Mouse (Mus musculus): ENCODE results near the gene Olfr54. TPM values are rescaled to one million over a fixed set of nuclear protein-coding genes. Genes with fewer than 3 reads are reported as not detected.

Gene Olfr54
- total and polyA plus RNA-seq, 2 experiments from 2014 or later = not detected

DNA sequence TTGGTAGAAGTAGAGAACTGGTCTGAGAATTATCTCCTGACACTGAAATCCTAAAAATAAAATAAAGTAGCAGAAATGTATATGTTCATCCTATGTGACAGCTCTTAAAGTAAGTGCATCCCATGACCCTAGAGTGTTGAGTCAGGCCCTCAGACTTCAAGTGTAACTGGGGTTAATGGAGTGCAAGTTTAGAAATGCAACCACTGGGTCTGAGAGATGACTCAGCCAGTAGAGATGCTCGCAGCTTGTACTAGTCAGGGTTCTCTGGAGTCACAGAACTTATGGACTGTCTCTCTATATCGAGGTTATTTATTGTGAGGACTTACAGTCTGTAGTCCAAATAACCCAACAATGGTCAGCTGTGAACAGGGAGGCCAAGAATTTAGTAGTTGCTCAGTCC is 37.6 kb downstream of the Olfr54 start:
- H3K27ac ChIP-seq = no peak overlapping the region
- no peak overlapping the region for H3K9ac ChIP-seq (replicated peaks; ENCODE audit: low read length)
- H3K36me3 ChIP-seq (ENCODE audit: insufficient read depth, low read length) = no peaks in the 10 kb centered on the region
- WGBS = 70% methylated on average over 2 of the region's 2 CpGs
- no peak overlapping the region for H3K4me3 ChIP-seq (ENCODE audit: low read length)
- H3K4me1 ChIP-seq (ENCODE audit: insufficient read depth, low read length) = no peaks in the 10 kb centered on the region
- no peak overlapping the region for H3K4me2 ChIP-seq (ENCODE audit: low read depth, low read length)
- H3K27me3 ChIP-seq (ENCODE audit: insufficient read depth, low read length) = no peaks in the 10 kb centered on the region
- ATAC-seq = no peak
- no peak for DNase-seq (ENCODE audit: low spot score)
- no peak for TF ChIP-seq CTCF (IDR thresholded peaks at IDR 0.05; ENCODE audit: low read depth)
- H3K9me3 ChIP-seq (ENCODE audit: low read length) = no peaks in the 10 kb centered on the region

DNA sequence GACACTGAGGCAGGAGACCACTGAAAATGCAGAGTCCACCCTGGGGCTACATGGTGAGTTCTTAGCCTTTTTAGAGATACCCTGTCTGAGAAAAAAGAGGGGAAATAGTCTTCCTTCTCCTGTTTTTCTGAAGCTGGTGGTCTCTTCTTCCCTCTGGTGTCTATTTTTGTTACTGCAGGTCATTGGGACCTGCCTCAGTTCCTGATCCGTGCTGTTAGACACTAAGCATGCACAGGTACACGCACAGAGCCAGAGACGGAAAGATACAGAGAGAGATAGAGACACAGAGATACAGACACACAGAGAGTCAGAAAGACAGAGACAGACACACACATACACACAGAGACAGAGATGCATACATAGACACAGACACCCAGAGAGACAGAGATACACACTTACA is 39.2 kb downstream of the Olfr54 start:
- no peak overlapping the region for H3K9ac ChIP-seq (replicated peaks; ENCODE audit: low read length)
- H3K9me3 ChIP-seq (ENCODE audit: low read length) = no peaks in the 10 kb centered on the region
- DNase-seq (ENCODE audit: low spot score) (peak; percentile 49), ATAC-seq (peak; percentile 56; the same call in 1 of the 2 replicates)
- 42% methylated on average over 3 of the region's 3 CpGs for WGBS
- no peaks in the 10 kb centered on the region for H3K4me1 ChIP-seq (ENCODE audit: insufficient read depth, low read length)
- no peak overlapping the region for H3K27ac ChIP-seq
- H3K4me3 ChIP-seq (ENCODE audit: low read length) = no peak overlapping the region
- H3K27me3 ChIP-seq (ENCODE audit: insufficient read depth, low read length) = no peaks in the 10 kb centered on the region
- TF ChIP-seq CTCF (IDR thresholded peaks at IDR 0.05; ENCODE audit: low read depth) = peak; percentile 80
- no peaks in the 10 kb centered on the region for H3K36me3 ChIP-seq (ENCODE audit: insufficient read depth, low read length)
- H3K4me2 ChIP-seq (ENCODE audit: low read depth, low read length) = no peak overlapping the region

DNA sequence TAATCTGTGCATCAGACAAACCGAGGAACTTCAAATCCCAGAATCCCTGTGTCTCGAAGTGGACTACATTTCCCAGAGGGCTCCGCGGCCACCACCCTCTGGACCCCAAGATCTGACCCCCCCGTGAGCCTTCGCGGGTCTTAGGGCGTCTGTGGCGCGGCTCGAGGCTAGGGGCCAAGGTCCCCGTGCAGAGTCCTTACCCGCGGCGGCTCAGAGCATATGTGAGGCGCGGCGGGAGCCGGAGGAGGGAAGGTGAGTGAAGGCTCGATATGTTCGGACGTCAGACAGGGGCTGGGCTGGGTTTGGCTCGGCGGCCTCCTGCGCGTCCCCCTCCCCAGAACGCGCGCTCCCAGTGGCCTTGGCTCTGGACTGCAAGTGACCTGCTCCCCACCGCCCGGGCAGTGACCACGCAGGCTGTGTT is 45.1 kb downstream of the Olfr54 start, which contains the start of gene Zfp354a:
TSS of gene Zfp354a (plus strand) at position 107 of the 421 bp plus-strand sequence.
- Histone ChIP-seq H3K9me3 (ENCODE audit: low read length) (no peaks in the 10 kb centered on the region), H3K4me3 (ENCODE audit: low read length) (peak within 1 kb of the TSS; percentile 76), H3K4me1 (ENCODE audit: insufficient read depth, low read length) (no peaks in the 10 kb centered on the region), H3K27me3 (ENCODE audit: insufficient read depth, low read length) (no peaks in the 10 kb centered on the region), H3K36me3 (ENCODE audit: insufficient read depth, low read length) (no peaks in the 10 kb centered on the region; the same call in 1 of the 2 replicates), H3K9ac (replicated peaks; ENCODE audit: low read length) (peak within 1 kb of the TSS; percentile 74), H3K4me2 (ENCODE audit: low read depth, low read length) (peak within 1 kb of the TSS; percentile 84), H3K27ac (peak within 1 kb of the TSS; percentile 70)
- peak; percentile 92 for DNase-seq (ENCODE audit: low spot score)
- TF ChIP-seq CTCF (IDR thresholded peaks at IDR 0.05; ENCODE audit: low read depth) = peak; percentile 58
- peak; percentile 97 for ATAC-seq
- WGBS = under 1% methylated on average over 25 of the region's 32 CpGs

DNA sequence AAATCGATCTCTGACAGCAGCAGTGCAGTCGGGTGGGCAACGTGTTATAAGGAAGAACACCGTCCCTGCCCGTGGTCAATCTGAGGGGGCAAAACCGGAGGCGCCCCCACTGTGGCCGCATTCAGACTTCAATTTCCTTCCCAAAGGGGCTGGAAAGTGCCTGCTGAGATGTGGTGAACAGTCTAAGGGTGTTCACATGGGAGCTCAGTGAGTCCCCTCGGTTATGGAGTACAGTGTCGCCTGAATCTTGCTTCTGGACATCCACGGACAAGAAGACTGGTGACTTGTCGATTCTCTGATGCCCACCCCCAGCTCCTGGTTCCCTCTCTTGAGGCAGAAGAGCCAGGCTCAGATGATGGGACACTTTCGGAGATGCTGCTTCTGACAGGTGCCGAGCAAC is 45.6 kb downstream of the Olfr54 start:
- no peak for DNase-seq (ENCODE audit: low spot score)
- peak; percentile 43; the same call in 1 of the 2 replicates for ATAC-seq
- no peaks in the 10 kb centered on the region for H3K4me1 ChIP-seq (ENCODE audit: insufficient read depth, low read length)
- peak overlapping the region; percentile 70 for H3K27ac ChIP-seq
- peak overlapping the region; percentile 84 for H3K4me2 ChIP-seq (ENCODE audit: low read depth, low read length)
- H3K9ac ChIP-seq (replicated peaks; ENCODE audit: low read length) = peak overlapping the region; percentile 74
- WGBS = 13% methylated on average over 14 of the region's 14 CpGs
- H3K4me3 ChIP-seq (ENCODE audit: low read length) = peak overlapping the region; percentile 76
- no peak for TF ChIP-seq CTCF (IDR thresholded peaks at IDR 0.05; ENCODE audit: low read depth)
- H3K27me3 ChIP-seq (ENCODE audit: insufficient read depth, low read length) = no peaks in the 10 kb centered on the region
- no peaks in the 10 kb centered on the region for H3K9me3 ChIP-seq (ENCODE audit: low read length)
- H3K36me3 ChIP-seq (ENCODE audit: insufficient read depth, low read length) = peaks cover 3% of the 10 kb centered on the region; the same call in 1 of the 2 replicates

DNA sequence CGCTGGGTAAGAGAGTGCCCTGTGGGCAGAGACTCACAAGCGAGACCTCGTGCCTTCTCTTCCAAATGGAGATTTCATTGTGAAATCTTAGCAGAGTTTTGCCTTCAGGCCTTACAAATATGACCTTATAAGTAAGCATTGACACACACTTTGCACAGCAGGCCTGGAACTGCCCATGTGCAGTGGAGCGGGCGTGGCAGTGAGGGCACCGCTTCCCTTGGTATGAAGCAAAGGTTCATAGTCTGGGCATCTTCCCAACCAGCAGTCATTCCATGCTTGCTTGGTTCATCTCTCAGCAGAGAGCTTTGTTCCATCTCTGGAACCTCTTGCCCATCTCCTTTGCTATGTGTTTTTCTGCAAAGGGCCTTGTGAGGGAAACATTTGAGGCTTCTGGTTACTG is 46.9 kb downstream of the Olfr54 start:
- ATAC-seq = no peak
- TF ChIP-seq CTCF (IDR thresholded peaks at IDR 0.05; ENCODE audit: low read depth) = no peak

DNA sequence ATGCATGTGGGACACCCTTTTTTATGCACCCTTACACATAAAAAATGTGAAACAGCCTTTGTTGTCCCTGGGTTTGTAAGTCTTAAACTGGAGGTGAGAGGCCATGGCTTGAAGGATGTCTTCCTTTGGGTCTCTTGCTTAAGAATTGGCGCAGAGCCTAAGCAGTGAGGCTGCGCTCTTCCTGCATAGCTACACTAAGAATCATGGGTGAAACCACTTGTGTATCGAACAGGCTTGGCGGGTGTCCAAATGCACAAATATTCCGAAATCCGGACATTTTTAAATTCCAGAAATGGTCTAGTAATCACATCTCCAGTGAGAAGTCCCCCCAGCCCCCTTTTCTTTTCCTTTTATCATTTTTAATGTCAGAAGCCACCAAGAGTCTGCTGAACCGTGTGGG is 49.2 kb downstream of the Olfr54 start:
- TF ChIP-seq CTCF (IDR thresholded peaks at IDR 0.05; ENCODE audit: low read depth) = no peak
- DNase-seq (ENCODE audit: low spot score) (no peak), ATAC-seq (no peak)
- no peaks in the 10 kb centered on the region for H3K4me1 ChIP-seq (ENCODE audit: insufficient read depth, low read length)
- H3K4me2 ChIP-seq (ENCODE audit: low read depth, low read length) = no peak overlapping the region
- no peak overlapping the region for H3K4me3 ChIP-seq (ENCODE audit: low read length)
- H3K36me3 ChIP-seq (ENCODE audit: insufficient read depth, low read length) = peaks cover 15% of the 10 kb centered on the region; the same call in 1 of the 2 replicates
- 89% methylated on average over 7 of the region's 7 CpGs for WGBS
- no peak overlapping the region for H3K9ac ChIP-seq (replicated peaks; ENCODE audit: low read length)
- H3K27ac ChIP-seq = no peak overlapping the region
- no peaks in the 10 kb centered on the region for H3K27me3 ChIP-seq (ENCODE audit: insufficient read depth, low read length)
- no peaks in the 10 kb centered on the region for H3K9me3 ChIP-seq (ENCODE audit: low read length)

More for the DNA sequence above, 46.9 kb downstream of the Olfr54 start:
- H3K4me1 ChIP-seq (ENCODE audit: insufficient read depth, low read length) = no peaks in the 10 kb centered on the region
- H3K9me3 ChIP-seq (ENCODE audit: low read length) = no peaks in the 10 kb centered on the region
- no peak for DNase-seq (ENCODE audit: low spot score)
- no peak overlapping the region for H3K9ac ChIP-seq (replicated peaks; ENCODE audit: low read length)
- peaks cover 3% of the 10 kb centered on the region; the same call in 1 of the 2 replicates for H3K36me3 ChIP-seq (ENCODE audit: insufficient read depth, low read length)
- 93% methylated on average over 6 of the region's 6 CpGs for WGBS
- no peak overlapping the region for H3K27ac ChIP-seq
- H3K4me2 ChIP-seq (ENCODE audit: low read depth, low read length) = no peak overlapping the region
- H3K27me3 ChIP-seq (ENCODE audit: insufficient read depth, low read length) = no peaks in the 10 kb centered on the region
- no peak overlapping the region for H3K4me3 ChIP-seq (ENCODE audit: low read length)

DNA sequence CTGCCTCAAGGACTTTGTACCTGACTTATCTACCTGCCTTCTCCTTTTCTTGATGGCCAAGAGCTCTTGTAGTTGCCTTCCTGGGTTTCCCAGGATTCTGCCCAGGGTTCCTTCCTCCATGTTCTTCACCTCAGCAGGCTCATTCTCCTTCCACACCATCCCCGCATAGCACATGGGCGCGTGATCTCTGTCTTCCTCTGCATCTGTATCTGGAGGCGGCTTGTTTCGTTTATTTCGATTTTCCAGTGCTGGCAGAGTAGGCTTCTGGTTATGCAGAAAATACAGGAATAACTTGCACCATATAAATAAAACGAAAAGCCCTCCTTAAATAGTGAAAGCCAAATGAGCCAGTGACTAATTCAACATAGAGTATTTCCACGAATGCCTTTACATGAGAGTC is 49.8 kb downstream of the Olfr54 start:
- ATAC-seq (no peak), DNase-seq (ENCODE audit: low spot score) (no peak)
- peaks cover 21% of the 10 kb centered on the region; the same call in 1 of the 2 replicates for H3K36me3 ChIP-seq (ENCODE audit: insufficient read depth, low read length)
- H3K4me3 ChIP-seq (ENCODE audit: low read length) = no peak overlapping the region
- no peak overlapping the region for H3K9ac ChIP-seq (replicated peaks; ENCODE audit: low read length)
- no peak overlapping the region for H3K27ac ChIP-seq
- H3K9me3 ChIP-seq (ENCODE audit: low read length) = no peaks in the 10 kb centered on the region
- no peak overlapping the region for H3K4me2 ChIP-seq (ENCODE audit: low read depth, low read length)
- H3K4me1 ChIP-seq (ENCODE audit: insufficient read depth, low read length) = no peaks in the 10 kb centered on the region
- no peak for TF ChIP-seq CTCF (IDR thresholded peaks at IDR 0.05; ENCODE audit: low read depth)
- H3K27me3 ChIP-seq (ENCODE audit: insufficient read depth, low read length) = no peaks in the 10 kb centered on the region
- 94% methylated on average over 8 of the region's 8 CpGs for WGBS

Other genes starting within 250 kb of the Olfr54 start
- gene Zfp354c, start 186.5 kb upstream of the Olfr54 start, total RNA-seq (2014; rRNA removed) = 34.5 and 40.8 TPM in 2 replicates
- gene Zfp354c, start 186.5 kb upstream of the Olfr54 start, polyA plus RNA-seq (2015; fragmentation: Nextera tagmentation; extraction: Ambion mirVana) = 32.0 and 37.1 TPM in 2 replicates
- 2.4 and 3.2 TPM in 2 replicates for gene Zfp879, start 172.7 kb upstream of the Olfr54 start, total RNA-seq (2014; rRNA removed)
- gene Zfp879, start 172.7 kb upstream of the Olfr54 start, polyA plus RNA-seq (2015; fragmentation: Nextera tagmentation; extraction: Ambion mirVana) = 0.85 and 1.1 TPM in 2 replicates
- not detected in 2 replicates for gene Grm6, start 163.6 kb upstream of the Olfr54 start, total RNA-seq (2014; rRNA removed)
- gene Grm6, start 163.6 kb upstream of the Olfr54 start, polyA plus RNA-seq (2015; fragmentation: Nextera tagmentation; extraction: Ambion mirVana) = not detected in 2 replicates
- 3.5 and 4.0 TPM in 2 replicates for gene Zfp454, start 126.6 kb upstream of the Olfr54 start, total RNA-seq (2014; rRNA removed)
- 6.2 and 7.3 TPM in 2 replicates for gene Zfp454, start 126.6 kb upstream of the Olfr54 start, polyA plus RNA-seq (2015; fragmentation: Nextera tagmentation; extraction: Ambion mirVana)
- gene Zfp2, start 98.1 kb upstream of the Olfr54 start, total RNA-seq (2014; rRNA removed) = 15.8 and 24.3 TPM in 2 replicates
- 28.0 and 29.2 TPM in 2 replicates for gene Zfp2, start 98.1 kb upstream of the Olfr54 start, polyA plus RNA-seq (2015; fragmentation: Nextera tagmentation; extraction: Ambion mirVana)
- gene Zfp354b, start 82.6 kb upstream of the Olfr54 start, total RNA-seq (2014; rRNA removed) = 0.52 and 1.1 TPM in 2 replicates
- 2.3 and 2.8 TPM in 2 replicates for gene Zfp354b, start 82.6 kb upstream of the Olfr54 start, polyA plus RNA-seq (2015; fragmentation: Nextera tagmentation; extraction: Ambion mirVana)
- not detected in 2 replicates for gene 4933414I15Rik, start 70.5 kb upstream of the Olfr54 start, total RNA-seq (2014; rRNA removed)
- gene 4933414I15Rik, start 70.5 kb upstream of the Olfr54 start, polyA plus RNA-seq (2015; fragmentation: Nextera tagmentation; extraction: Ambion mirVana) = not detected in 2 replicates
- not detected in 2 replicates for gene Prop1, start 60.5 kb upstream of the Olfr54 start, total RNA-seq (2014; rRNA removed)
- not detected in 2 replicates for gene Prop1, start 60.5 kb upstream of the Olfr54 start, polyA plus RNA-seq (2015; fragmentation: Nextera tagmentation; extraction: Ambion mirVana)
- not detected in 2 replicates for gene Olfr1378, start 47.7 kb upstream of the Olfr54 start, total RNA-seq (2014; rRNA removed)
- not detected in 2 replicates for gene Olfr1378, start 47.7 kb upstream of the Olfr54 start, polyA plus RNA-seq (2015; fragmentation: Nextera tagmentation; extraction: Ambion mirVana)
- gene Olfr1377, start 32.3 kb upstream of the Olfr54 start, total RNA-seq (2014; rRNA removed) = not detected in 2 replicates
- not detected in 2 replicates for gene Olfr1377, start 32.3 kb upstream of the Olfr54 start, polyA plus RNA-seq (2015; fragmentation: Nextera tagmentation; extraction: Ambion mirVana)
- not detected in 2 replicates for gene Olfr51, start 10.6 kb upstream of the Olfr54 start, total RNA-seq (2014; rRNA removed)
- gene Olfr51, start 10.6 kb upstream of the Olfr54 start, polyA plus RNA-seq (2015; fragmentation: Nextera tagmentation; extraction: Ambion mirVana) = not detected in 2 replicates
- not detected in 2 replicates for gene Olfr1375, start 33.9 kb downstream of the Olfr54 start, total RNA-seq (2014; rRNA removed)
- not detected in 2 replicates for gene Olfr1375, start 33.9 kb downstream of the Olfr54 start, polyA plus RNA-seq (2015; fragmentation: Nextera tagmentation; extraction: Ambion mirVana)
- gene Zfp354a, start 45.0 kb downstream of the Olfr54 start, total RNA-seq (2014; rRNA removed) = 5.4 and 6.2 TPM in 2 replicates
- 7.5 and 9.5 TPM in 2 replicates for gene Zfp354a, start 45.0 kb downstream of the Olfr54 start, polyA plus RNA-seq (2015; fragmentation: Nextera tagmentation; extraction: Ambion mirVana)
- not detected in 2 replicates for gene Gm12569, start 206.2 kb downstream of the Olfr54 start, total RNA-seq (2014; rRNA removed)
- not detected in 2 replicates for gene Gm12569, start 206.2 kb downstream of the Olfr54 start, polyA plus RNA-seq (2015; fragmentation: Nextera tagmentation; extraction: Ambion mirVana)
- gene Clk4, start 247.5 kb downstream of the Olfr54 start, total RNA-seq (2014; rRNA removed) = 57.6 and 58.3 TPM in 2 replicates
- 92.5 and 93.3 TPM in 2 replicates for gene Clk4, start 247.5 kb downstream of the Olfr54 start, polyA plus RNA-seq (2015; fragmentation: Nextera tagmentation; extraction: Ambion mirVana)
- gene BC049762, start 248.8 kb downstream of the Olfr54 start, total RNA-seq (2014; rRNA removed) = 0.29 TPM in 1 of 2 replicates, not detected in the other
- 0.39 and 0.40 TPM in 2 replicates for gene BC049762, start 248.8 kb downstream of the Olfr54 start, polyA plus RNA-seq (2015; fragmentation: Nextera tagmentation; extraction: Ambion mirVana)

Data from hindbrain, postnatal 0 days (tissue).